Comparison of ENCODE assay signal across 35 mouse cellular contexts in genomic region chr10:38806056-38806455, GRCm38 (mm10). TPM values are rescaled to one million over a fixed set of nuclear protein-coding genes. Genes with fewer than 3 reads are reported as not detected.
A peak's percentile ranks its signal among the peaks of the same experiment; 100 is the strongest.
DNase-seq lines count a peak whose midpoint lies in the region; ATAC-seq lines count a peak whose summit lies in the region.
"Had no signal": no experiment of that assay in that cellular context is flagged by ENCODE, and none has a peak within 500 bp of the region (broad histone marks: within the 10 kb centered on the region; RNA-seq: fewer than 3 reads in every experiment).

No protein-coding gene starts in this region.

- no peaks in the 10 kb centered on the region for H3K27me3 ChIP-seq in heart, embryonic 10.5 days (ENCODE audit: insufficient read depth, poor library complexity, severe bottlenecking)
- H3K27me3 ChIP-seq: forebrain, embryonic 13.5 days; heart, embryonic 15.5 days; midbrain, embryonic 12.5 days; neural tube, embryonic 15.5 days had no signal

- H3K4me1 ChIP-seq in heart, embryonic 10.5 days = no peaks in the 10 kb centered on the region
- H3K4me1 ChIP-seq: forebrain, embryonic 13.5 days; heart, embryonic 15.5 days; midbrain, embryonic 12.5 days; neural tube, embryonic 15.5 days had no signal

- H3K36me3 ChIP-seq in heart, embryonic 10.5 days = no peaks in the 10 kb centered on the region
- H3K36me3 ChIP-seq: heart, embryonic 15.5 days; midbrain, embryonic 12.5 days; neural tube, embryonic 15.5 days had no signal

- WGBS in heart, embryonic 10.5 days = 94% methylated on average over 2 of the region's 2 CpGs

- no peak for ATAC-seq in megakaryocyte-erythroid progenitor cell, adult 5-6 weeks (replicated peaks; ENCODE audit: low FRiP score, low TSS enrichment, poor library complexity, severe bottlenecking)
- ATAC-seq: activated CD4-positive, CD25-positive, alpha-beta regulatory T cell, adult 4 months; forebrain, embryonic 13.5 days; hindbrain, postnatal 0 days; intestine, embryonic 16.5 days; liver, postnatal 0 days had no signal

- peak; percentile 60 to 79 for DNase-seq in heart, adult 18-20 months
- no peak for DNase-seq in heart, embryonic 10.5 days (ENCODE audit: low spot score)
- DNase-seq in 3T3-L1 (ENCODE audit: low read depth, low spot score) (peak; percentile 33), adipocyte (ENCODE audit: low spot score) (peak; percentile 39)
- DNase-seq in gastrocnemius, postnatal 25 days = peak; percentile 49
- DNase-seq in adrenal gland, postnatal 14 days = no peak
- DNase-seq in left cerebral cortex, adult 9 months (ENCODE audit: low spot score in 2 of 2) = no peak
- DNase-seq: adrenal gland, postnatal 25 days; cerebellum, adult 9-10 months; kidney, postnatal 36 days; liver, postnatal 0 days; lung, postnatal 10 days; right cerebral cortex, adult 18-20 months; thymus, adult 2 months had no signal

- H3K9me3 ChIP-seq in heart, embryonic 10.5 days = no peaks in the 10 kb centered on the region
- H3K9me3 ChIP-seq: forebrain, embryonic 13.5 days; midbrain, embryonic 12.5 days; neural tube, embryonic 15.5 days had no signal

- no peak overlapping the region for H3K4me3 ChIP-seq in heart, embryonic 10.5 days
- H3K4me3 ChIP-seq: erythroblast, embryonic 14.5 days; forebrain, embryonic 13.5 days; heart, embryonic 15.5 days; midbrain, embryonic 12.5 days; neural tube, embryonic 15.5 days had no signal

- H3K27ac ChIP-seq in heart, embryonic 10.5 days = no peak overlapping the region
- H3K27ac ChIP-seq: forebrain, embryonic 13.5 days; heart, embryonic 15.5 days; hindbrain, postnatal 0 days; midbrain, embryonic 12.5 days; neural tube, embryonic 15.5 days; stomach, postnatal 0 days had no signal

RNA-seq across cellular contexts. Expression of gene Rfpl4b, which starts 15.5 kb away (rescaled TPM):
- total RNA-seq in heart, adult 18-20 months (2021) = not detected
- not detected in 2 replicates for polyA plus RNA-seq in heart, embryonic 10.5 days (2016; fragmentation: Nextera tagmentation; extraction: Ambion mirVana)
- total RNA-seq in gastrocnemius, postnatal 25 days (2021) = not detected
- not detected in 2 replicates for total RNA-seq in adrenal gland, postnatal 14 days (2021)
- not detected in 2 replicates for total RNA-seq in megakaryocyte-erythroid progenitor cell, adult 5-6 weeks (2014; fragmentation: Nextera tagmentation)
- not detected in 2 replicates for total RNA-seq in megakaryocyte-erythroid progenitor cell, adult 5-6 weeks (2017)
- total RNA-seq: adrenal gland, postnatal 25 days; gastrocnemius, postnatal 36 days; hindbrain, postnatal 0 days; left cerebral cortex, postnatal 36 days; liver, adult 2 months; megakaryocyte progenitor cell, adult 5-6 weeks; MEL had no signal
- polyA plus RNA-seq: activated CD4-positive, CD25-positive, alpha-beta regulatory T cell, adult 4 months; brain, embryonic 14.5 days; C2C12; erythroblast, embryonic 14.5 days; forebrain, embryonic 13.5 days; frontal cortex, adult 2 months; heart, embryonic 15.5 days; hindbrain, embryonic 11.5 days; hindbrain, postnatal 0 days; intestine, embryonic 16.5 days; kidney, embryonic 14.5 days; liver, adult 2 months; liver, postnatal 0 days; midbrain, embryonic 12.5 days; neural tube, embryonic 15.5 days; small intestine, adult 2 months; stomach, postnatal 0 days; thymus, adult 2 months had no signal

Comparison
In these comparisons a context has a peak if more than half of its experiments do, and no peak if none do; other contexts are left out.
1. DNase-seq: peak in heart, adult 18-20 months (2 of 2), 3T3-L1 (single experiment), adipocyte (single experiment) and gastrocnemius, postnatal 25 days (single experiment); none in heart, embryonic 10.5 days (single experiment), adrenal gland, postnatal 14 days (single experiment) and left cerebral cortex, adult 9 months (0 of 2).